ENCODE assay signal across 9 mouse cellular contexts in genomic region chr5:125183321-125184003, GRCm38 (mm10). TPM values are rescaled to one million over a fixed set of nuclear protein-coding genes. Genes with fewer than 3 reads are reported as not detected.
A peak's percentile ranks its signal among the peaks of the same experiment; 100 is the strongest.
DNase-seq lines count a peak whose midpoint lies in the region; ATAC-seq and TF ChIP-seq lines count a peak whose summit lies in the region.
"Had no signal": no experiment of that assay in that cellular context is flagged by ENCODE, and none has a peak within 500 bp of the region (broad histone marks: within the 10 kb centered on the region; RNA-seq: fewer than 3 reads in every experiment).

No protein-coding gene starts in this region.

- H3K9me3 ChIP-seq in embryonic facial prominence, embryonic 12.5 days, result 0 out of 2 replicates have a peak, but pooled peaks cover 3% of the 10 kb centered on the region
- no peaks in the 10 kb centered on the region for H3K9me3 ChIP-seq in hindbrain, postnatal 0 days (ENCODE audit: low read length)
- no peaks in the 10 kb centered on the region for H3K9me3 ChIP-seq in midbrain, embryonic 14.5 days (ENCODE audit: control insufficient read depth, low read length)

- 19% methylated on average over 23 of the region's 23 CpGs for WGBS in embryonic facial prominence, embryonic 12.5 days
- 13% methylated on average over 23 of the region's 23 CpGs for WGBS in hindbrain, postnatal 0 days
- 17% methylated on average over 23 of the region's 23 CpGs for WGBS in midbrain, embryonic 14.5 days

- H3K9ac ChIP-seq in embryonic facial prominence, embryonic 12.5 days, result no peak overlapping the region
- 0 out of 2 replicates have a peak overlapping the region, but pooled peaks have one; percentile 13 for H3K9ac ChIP-seq in hindbrain, postnatal 0 days (replicated peaks; ENCODE audit: low read length)
- H3K9ac ChIP-seq in midbrain, embryonic 14.5 days (replicated peaks; ENCODE audit: low read length), result no peak overlapping the region

- no peak for ATAC-seq in embryonic facial prominence, embryonic 12.5 days (ENCODE audit: insufficient number of reproducible peaks, insufficient read depth, low FRiP score, low TSS enrichment)
- peak; percentile 25; the same call in 1 of the 2 replicates for ATAC-seq in hindbrain, postnatal 0 days
- ATAC-seq in midbrain, embryonic 14.5 days (ENCODE audit: low FRiP score, low TSS enrichment), result no peak
- ATAC-seq: Patski had no signal

- H3K27ac ChIP-seq in embryonic facial prominence, embryonic 12.5 days, result peak overlapping the region; percentile 94
- H3K27ac ChIP-seq in hindbrain, postnatal 0 days, result peak overlapping the region; percentile 38; the same call in 1 of the 2 replicates
- no peak overlapping the region for H3K27ac ChIP-seq in midbrain, embryonic 14.5 days (replicated peaks; ENCODE audit: low read depth, low read length)

- H3K27me3 ChIP-seq in embryonic facial prominence, embryonic 12.5 days, result no peaks in the 10 kb centered on the region
- H3K27me3 ChIP-seq in hindbrain, postnatal 0 days (ENCODE audit: insufficient read depth, low read length), result no peaks in the 10 kb centered on the region
- H3K27me3 ChIP-seq in midbrain, embryonic 14.5 days (ENCODE audit: control insufficient read depth, insufficient read depth, low read length), result peaks cover 4% of the 10 kb centered on the region; the same call in 1 of the 2 replicates
- H3K27me3 ChIP-seq: Patski had no signal

- H3K4me2 ChIP-seq in embryonic facial prominence, embryonic 12.5 days (replicated peaks), result 0 out of 2 replicates have a peak overlapping the region, but pooled peaks have one; percentile 16
- peak overlapping the region; percentile 34 for H3K4me2 ChIP-seq in hindbrain, postnatal 0 days (ENCODE audit: low read depth, low read length)
- peak overlapping the region; percentile 25; the same call in 1 of the 2 replicates for H3K4me2 ChIP-seq in midbrain, embryonic 14.5 days (ENCODE audit: low read length)

- TF ChIP-seq CTCF in hindbrain, postnatal 0 days (IDR thresholded peaks at IDR 0.05; ENCODE audit: low read depth), result no peak

- peaks cover 32% of the 10 kb centered on the region for H3K4me1 ChIP-seq in embryonic facial prominence, embryonic 12.5 days
- H3K4me1 ChIP-seq in hindbrain, postnatal 0 days (ENCODE audit: insufficient read depth, low read length), result peaks cover 14% of the 10 kb centered on the region
- H3K4me1 ChIP-seq in midbrain, embryonic 14.5 days (ENCODE audit: control insufficient read depth, insufficient read depth, low read length), result peaks cover 9% of the 10 kb centered on the region; the same call in 1 of the 2 replicates

- no peaks in the 10 kb centered on the region for H3K36me3 ChIP-seq in embryonic facial prominence, embryonic 12.5 days
- no peaks in the 10 kb centered on the region for H3K36me3 ChIP-seq in hindbrain, postnatal 0 days (ENCODE audit: insufficient read depth, low read length)
- no peaks in the 10 kb centered on the region for H3K36me3 ChIP-seq in midbrain, embryonic 14.5 days (ENCODE audit: control insufficient read depth, insufficient read depth, low read length)

- no peak overlapping the region for H3K4me3 ChIP-seq in embryonic facial prominence, embryonic 12.5 days
- no peak overlapping the region for H3K4me3 ChIP-seq in hindbrain, postnatal 0 days (ENCODE audit: low read length)
- no peak overlapping the region for H3K4me3 ChIP-seq in midbrain, embryonic 14.5 days (replicated peaks; ENCODE audit: low read depth, low read length)

- peak; percentile 60 to 63 for DNase-seq in cerebellum, postnatal 14 days
- DNase-seq in cerebellum, adult 8-10 months, result no peak
- peak; percentile 69 for DNase-seq in CD4-positive helper T cell, adult 2 months (ENCODE audit: low read depth, low spot score)
- DNase-seq in hindbrain, postnatal 0 days (ENCODE audit: low spot score), result peak; percentile 80
- no peak for DNase-seq in midbrain, embryonic 14.5 days
- no peak for DNase-seq in embryo, embryonic 10.5 days (ENCODE audit: low spot score)
- no peak for DNase-seq in cerebellum, adult 11 months

RNA-seq across cellular contexts. Expression of gene Ncor2, which starts 4.4 kb away (rescaled TPM):
- polyA plus RNA-seq in embryonic facial prominence, embryonic 12.5 days (2016; fragmentation: Nextera tagmentation; extraction: Ambion mirVana), result 31.6 and 33.4 TPM in 2 replicates
- 35.4 and 37.5 TPM in 2 replicates for total RNA-seq in hindbrain, postnatal 0 days (2014; rRNA removed)
- polyA plus RNA-seq in hindbrain, postnatal 0 days (2015; fragmentation: Nextera tagmentation; extraction: Ambion mirVana), result 20.9 and 22.7 TPM in 2 replicates
- 23.7 and 24.0 TPM in 2 replicates for polyA plus RNA-seq in midbrain, embryonic 14.5 days (2014; fragmentation: Nextera tagmentation; extraction: Ambion mirVana)

Comparison
In these comparisons a context has a peak if more than half of its experiments do, and no peak if none do; other contexts are left out.
1. DNase-seq: peak in cerebellum, postnatal 14 days (2 of 2), CD4-positive helper T cell, adult 2 months (single experiment) and hindbrain, postnatal 0 days (single experiment); none in cerebellum, adult 8-10 months (single experiment), midbrain, embryonic 14.5 days (single experiment), embryo, embryonic 10.5 days (single experiment) and cerebellum, adult 11 months (single experiment).
2. Peak in every context shown above with its lines, with median percentiles within 50 percentile points of each other: H3K4me2 ChIP-seq.